Mouse (Mus musculus) neural tube, embryonic 11.5 days (tissue): Measurements from ENCODE around the gene 4933425L06Rik. TPM values are rescaled to one million over a fixed set of nuclear protein-coding genes. Genes with fewer than 3 reads are reported as not detected.

Source experiments
- ATAC-seq: fragments of 200-750 bp; cut with Nextera tagmentation; 2 replicates; pipeline ENCODE4 v1.8.0; 2017; ENCODE audit warnings: moderate number of reproducible peaks, mild to moderate bottlenecking, moderate TSS enrichment, moderate library complexity; ENCODE audit not compliant: insufficient read depth, low FRiP score, low TSS enrichment
- DNase-seq: peaks from one replicate; pipeline ENCODE4 v3.0.0-alpha.2; 2015; ENCODE audit warnings: low spot score
- H3K27ac ChIP-seq: fragments of 300-500 bp; sonication (generic); 2 replicates; pipeline ENCODE4 v1.5.1; 2014; ENCODE audit warnings: low read depth, mild to moderate bottlenecking, low read length
- H3K27me3 ChIP-seq: fragments of 300-500 bp; sonication (generic); 2 replicates; pipeline ENCODE4 v1.6.1; 2014; ENCODE audit warnings: mild to moderate bottlenecking, low read length, mixed read lengths; ENCODE audit not compliant: control insufficient read depth, insufficient read depth
- H3K36me3 ChIP-seq: fragments of 300-500 bp; sonication (generic); 2 replicates; pipeline ENCODE4 v1.6.1; 2014; ENCODE audit warnings: mild to moderate bottlenecking, low read length, moderate library complexity, mixed read lengths; ENCODE audit not compliant: control insufficient read depth, insufficient read depth
- H3K4me1 ChIP-seq: fragments of 300-500 bp; sonication (generic); 2 replicates; pipeline ENCODE4 v1.6.1; 2014; ENCODE audit warnings: low read length, mixed read lengths; ENCODE audit not compliant: control insufficient read depth, insufficient read depth
- H3K4me2 ChIP-seq: fragments of 300-500 bp; sonication (generic); 2 replicates; pipeline ENCODE4 v1.6.1; 2014; ENCODE audit warnings: low read depth, mild to moderate bottlenecking, moderate library complexity
- H3K4me3 ChIP-seq: fragments of 300-500 bp; sonication (generic); 2 replicates; pipeline ENCODE4 v1.5.1; 2014; ENCODE audit warnings: low read depth, low read length
- H3K9ac ChIP-seq: fragments of 300-500 bp; sonication (generic); 2 replicates; pipeline ENCODE4 v1.6.1; 2014; ENCODE audit warnings: mild to moderate bottlenecking, low read length
- H3K9me3 ChIP-seq: fragments of 300-500 bp; sonication (generic); 2 replicates; pipeline ENCODE4 v1.6.1; 2016; ENCODE audit warnings: low read length; ENCODE audit not compliant: control insufficient read depth
- WGBS: fragments of 180-500 bp; shearing (Covaris S2); extraction: QIAGEN DNeasy Blood & Tissue Kit; methylation state at CpG from one replicate; pipeline ENCODE4 v1.1.7; 2014; 5-methylcytosine and 5-hydroxymethylcytosine counted together
- polyA plus RNA-seq: library from polyadenylated mRNA; unstranded; fragments of >200 nt; fragmentation: Nextera tagmentation; extraction: Ambion mirVana; gene quantifications from 2 replicates; pipeline ENCODE4 v1.2.1, GENCODE M21; 2014

The 4933425L06Rik gene
- polyA plus RNA-seq, 1 experiment from 2014 or later, result not detected

- Histone ChIP-seq H3K4me1 (no peaks in the 10 kb centered on the region), H3K27me3 (no peaks in the 10 kb centered on the region), H3K9me3 (no peaks in the 10 kb centered on the region), H3K4me3 (no peak overlapping the region), H3K4me2 (no peak overlapping the region), H3K36me3 (no peaks in the 10 kb centered on the region), H3K9ac (no peak overlapping the region), H3K27ac (no peak overlapping the region)
- no peak for ATAC-seq
- no peak for DNase-seq
Observed at GRCm38 (mm10) chr13:105121617-105122016, 39.7 kb downstream of the 4933425L06Rik start.

GRCm38 (mm10) chr13:105122092-105122491 is 40.2 kb downstream of the 4933425L06Rik start:
- no peak for ATAC-seq
- Histone ChIP-seq H3K4me3 (no peak overlapping the region), H3K9ac (no peak overlapping the region), H3K27ac (no peak overlapping the region), H3K4me1 (no peaks in the 10 kb centered on the region), H3K9me3 (no peaks in the 10 kb centered on the region), H3K27me3 (no peaks in the 10 kb centered on the region), H3K36me3 (no peaks in the 10 kb centered on the region), H3K4me2 (no peak overlapping the region)
- DNase-seq, result no peak
- WGBS, result 91% methylated on average over 3 of the region's 3 CpGs

- no peaks in the 10 kb centered on the region for H3K27me3 ChIP-seq
- ATAC-seq (no peak), DNase-seq (no peak)
- WGBS, result 89% methylated on average over 6 of the region's 6 CpGs
- H3K4me2 ChIP-seq, result no peak overlapping the region
- no peaks in the 10 kb centered on the region for H3K36me3 ChIP-seq
- H3K4me3 ChIP-seq, result no peak overlapping the region
- H3K4me1 ChIP-seq, result no peaks in the 10 kb centered on the region
- H3K9me3 ChIP-seq, result no peaks in the 10 kb centered on the region
- no peak overlapping the region for H3K9ac ChIP-seq
- H3K27ac ChIP-seq, result no peak overlapping the region
Observed at GRCm38 (mm10) chr13:105130080-105130479, 48.2 kb downstream of the 4933425L06Rik start.

- Histone ChIP-seq H3K4me2 (no peak overlapping the region), H3K27ac (no peak overlapping the region), H3K27me3 (no peaks in the 10 kb centered on the region), H3K4me3 (no peak overlapping the region), H3K4me1 (no peaks in the 10 kb centered on the region), H3K9ac (no peak overlapping the region), H3K9me3 (no peaks in the 10 kb centered on the region), H3K36me3 (no peaks in the 10 kb centered on the region)
- WGBS, result 80% methylated on average over 6 of the region's 6 CpGs
- DNase-seq (no peak), ATAC-seq (no peak)
Observed at GRCm38 (mm10) chr13:105132370-105132769, 50.4 kb downstream of the 4933425L06Rik start.

GRCm38 (mm10) chr13:105132776-105133175 is 50.9 kb downstream of the 4933425L06Rik start:
- H3K4me1 ChIP-seq, result no peaks in the 10 kb centered on the region
- ATAC-seq (no peak), DNase-seq (no peak)
- H3K27ac ChIP-seq, result no peak overlapping the region
- H3K4me3 ChIP-seq, result no peak overlapping the region
- no peaks in the 10 kb centered on the region for H3K27me3 ChIP-seq
- no peaks in the 10 kb centered on the region for H3K36me3 ChIP-seq
- H3K9me3 ChIP-seq, result no peaks in the 10 kb centered on the region
- 95% methylated on average over 2 of the region's 2 CpGs for WGBS
- H3K9ac ChIP-seq, result no peak overlapping the region
- H3K4me2 ChIP-seq, result no peak overlapping the region

GRCm38 (mm10) chr13:105134397-105134796 is 52.5 kb downstream of the 4933425L06Rik start:
- DNase-seq (no peak), ATAC-seq (no peak)
- Histone ChIP-seq H3K4me3 (no peak overlapping the region), H3K9me3 (no peaks in the 10 kb centered on the region), H3K27ac (no peak overlapping the region), H3K27me3 (no peaks in the 10 kb centered on the region), H3K36me3 (no peaks in the 10 kb centered on the region), H3K4me2 (no peak overlapping the region), H3K4me1 (no peaks in the 10 kb centered on the region), H3K9ac (no peak overlapping the region)
- 80% methylated on average over 5 of the region's 5 CpGs for WGBS

GRCm38 (mm10) chr13:105139881-105140280 is 58.0 kb downstream of the 4933425L06Rik start:
- Histone ChIP-seq H3K9ac (no peak overlapping the region), H3K4me1 (no peaks in the 10 kb centered on the region), H3K27ac (no peak overlapping the region), H3K4me2 (no peak overlapping the region), H3K36me3 (no peaks in the 10 kb centered on the region), H3K4me3 (no peak overlapping the region), H3K9me3 (no peaks in the 10 kb centered on the region), H3K27me3 (no peaks in the 10 kb centered on the region)
- ATAC-seq (no peak), DNase-seq (no peak)
- 84% methylated on average over 4 of the region's 4 CpGs for WGBS

- no peak overlapping the region for H3K4me3 ChIP-seq
- no peak overlapping the region for H3K27ac ChIP-seq
- no peak overlapping the region for H3K4me2 ChIP-seq
- no peaks in the 10 kb centered on the region for H3K4me1 ChIP-seq
- H3K9ac ChIP-seq, result no peak overlapping the region
- DNase-seq, result no peak
- no peaks in the 10 kb centered on the region for H3K36me3 ChIP-seq
- no peak for ATAC-seq
- no peaks in the 10 kb centered on the region for H3K9me3 ChIP-seq
- 27% methylated on average over 1 of the region's 1 CpGs for WGBS
- no peaks in the 10 kb centered on the region for H3K27me3 ChIP-seq
Observed at GRCm38 (mm10) chr13:105146827-105147226, 64.9 kb downstream of the 4933425L06Rik start.

- DNase-seq (no peak), ATAC-seq (no peak)
- 50% methylated on average over 4 of the region's 4 CpGs for WGBS
- Histone ChIP-seq H3K9ac (no peak overlapping the region), H3K4me3 (no peak overlapping the region), H3K27me3 (no peaks in the 10 kb centered on the region), H3K27ac (no peak overlapping the region), H3K4me1 (no peaks in the 10 kb centered on the region), H3K9me3 (no peaks in the 10 kb centered on the region), H3K4me2 (no peak overlapping the region), H3K36me3 (no peaks in the 10 kb centered on the region)
Observed at GRCm38 (mm10) chr13:105147795-105148418, 66.0 kb downstream of the 4933425L06Rik start.
